Mouse (Mus musculus) adrenal gland, postnatal 14 days (tissue): ENCODE measurements at regions not wholly inside any gene's neighbourhood (a gene's known extent, or its start where the extent isn't known, plus 50 kb on each side); places are given as distances from the start of the nearest gene placed in this dataset.

Experiments
- DNase-seq: peaks from one replicate; pipeline ENCODE4 v3.0.0; 2021; ENCODE audit warnings: mixed read lengths

DNA sequence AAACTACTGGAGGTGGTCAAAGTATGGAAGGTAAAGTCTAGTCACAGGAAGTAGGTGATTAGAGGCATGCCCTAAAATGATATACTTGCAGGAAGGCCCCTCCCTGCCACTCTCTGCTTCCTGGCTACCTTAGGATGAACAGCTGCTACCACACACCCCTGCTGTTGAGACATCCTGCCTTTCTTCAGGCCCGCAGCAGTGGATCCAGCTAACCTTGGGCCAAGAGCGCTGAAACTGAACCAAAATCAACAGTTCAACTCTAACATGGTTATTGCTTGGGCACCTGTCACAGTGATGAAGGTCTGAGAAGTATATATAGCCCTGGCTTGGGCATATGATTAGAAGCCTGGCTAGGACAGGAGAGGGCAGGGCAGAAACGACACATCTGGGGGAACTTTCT is 352.4 kb downstream of the Prdm2 start:
- DNase-seq: no peak

- DNase-seq: peak; percentile 88
Observed at GRCm38 (mm10) chr4:142856626-142857025, 356.2 kb downstream of the Prdm2 start.

DNA sequence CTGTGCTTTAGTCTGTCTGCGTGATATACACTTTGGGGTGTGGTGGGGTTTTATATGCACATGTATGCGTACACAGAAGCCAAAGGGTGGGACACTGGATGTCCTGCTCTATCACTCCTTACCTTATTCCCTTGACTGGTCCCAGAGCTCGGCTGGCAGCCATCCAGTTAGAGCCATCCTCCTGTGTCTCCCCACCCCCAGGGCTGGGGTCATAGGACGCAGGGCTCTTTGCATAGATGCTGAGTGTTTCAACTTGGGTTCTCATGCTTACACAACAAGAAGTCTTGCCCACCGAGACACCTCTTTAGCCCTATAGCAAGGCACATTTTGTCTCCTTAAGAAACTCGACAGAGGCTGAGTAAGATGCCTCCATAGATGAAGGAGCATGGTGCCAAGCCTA is 357.2 kb downstream of the Prdm2 start:
- DNase-seq: no peak

- DNase-seq: no peak
Observed at GRCm38 (mm10) chr4:142853924-142854323, 358.9 kb downstream of the Prdm2 start.

GRCm38 (mm10) chr4:142845066-142845696 is 367.6 kb downstream of the Prdm2 start:
- no peak for DNase-seq

- DNase-seq: no peak
Observed at GRCm38 (mm10) chr4:142839540-142839939, 373.3 kb downstream of the Prdm2 start.

- DNase-seq: no peak
Observed at GRCm38 (mm10) chr4:142838363-142838964, 374.3 kb downstream of the Prdm2 start.

GRCm38 (mm10) chr4:142837636-142838035 is 375.2 kb downstream of the Prdm2 start:
- DNase-seq: no peak

- DNase-seq: no peak
Observed at GRCm38 (mm10) chr4:142829711-142830110, 383.1 kb downstream of the Prdm2 start.

- DNase-seq: no peak
Observed at GRCm38 (mm10) chr4:142828969-142829368, 383.8 kb downstream of the Prdm2 start.

- peak; percentile 20 for DNase-seq
Observed at GRCm38 (mm10) chr4:142826250-142826893, 386.4 kb downstream of the Prdm2 start.

DNA sequence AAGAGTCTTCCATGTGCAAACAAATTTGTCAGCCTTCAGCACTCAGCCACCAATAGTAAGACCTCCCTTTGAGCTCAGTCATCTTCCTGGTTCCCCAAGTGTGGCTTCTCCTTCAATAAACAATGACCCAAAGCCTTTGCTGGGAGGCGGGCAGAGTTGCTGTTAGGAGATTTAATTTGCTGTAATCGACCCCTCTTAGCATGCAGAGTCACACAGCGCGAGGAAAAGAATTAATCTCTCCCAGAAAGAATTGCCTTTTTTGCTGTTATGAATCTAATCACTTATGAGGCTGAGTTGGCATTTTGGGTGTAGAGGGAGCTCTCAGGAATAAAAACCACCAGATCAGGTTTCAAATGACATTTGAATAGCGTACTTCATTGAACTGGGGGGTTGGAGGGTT is 387.0 kb downstream of the Prdm2 start:
- no peak for DNase-seq

DNA sequence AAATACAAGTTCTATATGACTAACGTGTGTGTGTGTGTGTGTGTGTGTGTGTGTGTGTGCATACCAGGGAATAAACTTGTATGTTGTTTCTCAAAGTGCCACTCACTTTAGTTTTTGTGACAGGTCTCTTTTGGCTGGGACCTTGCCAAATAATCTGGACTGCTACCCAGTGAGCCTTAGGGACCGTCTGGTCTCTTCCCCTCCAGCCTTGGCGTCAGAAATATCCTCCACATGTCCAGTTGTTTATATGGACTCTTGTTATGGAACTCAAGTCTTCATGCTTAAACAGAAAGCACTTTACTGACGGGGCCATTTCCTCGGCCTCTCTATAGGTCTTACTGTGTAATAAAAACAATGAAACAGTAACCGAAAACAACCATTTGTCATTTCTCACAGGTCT is 394.4 kb downstream of the Prdm2 start:
- no peak for DNase-seq

- no peak for DNase-seq
Observed at GRCm38 (mm10) chr4:142816986-142817385, 395.8 kb downstream of the Prdm2 start.

- DNase-seq: no peak
Observed at GRCm38 (mm10) chr4:142803819-142804218, 409.0 kb downstream of the Prdm2 start.

DNA sequence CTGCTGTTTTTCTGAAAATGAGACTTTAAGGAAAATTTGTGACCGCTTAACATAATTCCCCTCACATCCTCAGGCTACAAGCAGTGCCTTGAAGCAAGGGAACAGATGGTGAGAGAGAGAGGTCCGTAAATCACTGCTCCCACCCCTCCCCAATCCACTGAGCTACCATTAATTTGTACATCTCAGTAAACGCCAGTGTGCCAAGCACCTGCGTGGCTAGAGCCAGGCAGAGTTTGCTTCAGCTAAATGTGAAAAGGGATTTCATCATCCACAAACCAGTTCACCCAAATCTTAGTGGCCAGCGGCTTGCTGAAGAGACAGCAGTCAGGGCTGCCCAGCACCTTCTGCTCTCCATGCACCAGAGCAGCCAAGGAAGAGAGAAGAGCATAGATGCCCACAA is 413.5 kb downstream of the Prdm2 start:
- DNase-seq: no peak

- no peak for DNase-seq
Observed at GRCm38 (mm10) chr4:142798834-142799233, 414.0 kb downstream of the Prdm2 start.

DNA sequence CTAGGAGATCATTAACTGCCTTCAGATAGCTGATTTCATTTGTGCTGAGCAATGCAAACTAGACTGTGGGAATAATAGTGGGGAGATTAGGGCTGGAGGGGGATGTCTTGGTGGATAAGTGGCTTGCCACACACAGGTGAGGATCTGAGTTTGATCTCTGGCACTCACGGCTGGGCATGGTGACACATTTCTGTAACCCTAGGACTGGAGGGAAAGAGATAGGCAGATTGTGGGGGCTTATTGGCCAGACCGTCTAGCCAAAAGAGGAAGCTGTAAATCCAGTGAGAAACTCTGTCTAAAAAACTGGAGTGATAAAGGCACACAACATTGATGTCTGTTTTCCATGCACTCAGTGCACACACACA is 420.2 kb downstream of the Prdm2 start:
- DNase-seq: no peak

DNA sequence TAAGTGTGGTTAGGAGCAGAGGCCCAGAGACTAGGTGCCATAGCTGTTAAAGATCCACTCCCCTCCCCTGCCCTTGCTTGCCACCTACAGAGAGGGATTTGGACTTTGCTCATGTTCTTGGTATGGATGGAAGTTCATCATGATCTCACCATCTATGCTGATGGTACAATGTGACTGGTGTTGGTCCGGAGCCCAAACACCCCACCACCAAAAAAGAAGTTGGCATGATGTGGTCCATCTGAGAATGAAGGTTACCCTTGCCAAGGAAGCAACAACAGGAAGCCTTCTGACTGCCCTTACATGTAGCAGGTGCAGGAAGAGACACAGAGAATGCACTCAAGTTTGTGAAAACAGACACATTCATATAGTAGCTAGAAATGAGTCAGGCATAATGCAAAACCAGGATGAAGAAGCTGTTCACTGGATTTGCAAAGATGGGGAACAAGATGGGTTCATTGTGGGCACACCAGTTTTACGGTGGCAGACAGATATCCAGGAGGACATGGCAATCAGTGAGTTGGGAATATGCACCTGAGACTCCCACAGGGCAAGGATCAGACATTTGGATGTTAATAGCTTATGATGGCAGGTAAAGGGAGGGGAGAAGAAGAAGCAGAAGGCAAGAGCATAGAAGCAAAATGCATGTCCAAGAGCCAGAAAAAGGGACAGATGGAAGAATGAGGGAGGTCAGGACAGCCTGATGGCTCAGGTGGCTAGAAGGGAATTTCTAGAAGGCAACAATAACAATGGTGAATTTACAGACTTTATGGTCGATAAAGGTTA is 420.8 kb downstream of the Prdm2 start:
- DNase-seq: no peak

GRCm38 (mm10) chr4:142789048-142789447 is 423.7 kb downstream of the Prdm2 start:
- DNase-seq: no peak

- no peak for DNase-seq
Observed at GRCm38 (mm10) chr4:142785386-142785785, 427.4 kb downstream of the Prdm2 start.

GRCm38 (mm10) chr4:142776711-142777411 is 435.9 kb downstream of the Prdm2 start:
- DNase-seq: no peak

DNA sequence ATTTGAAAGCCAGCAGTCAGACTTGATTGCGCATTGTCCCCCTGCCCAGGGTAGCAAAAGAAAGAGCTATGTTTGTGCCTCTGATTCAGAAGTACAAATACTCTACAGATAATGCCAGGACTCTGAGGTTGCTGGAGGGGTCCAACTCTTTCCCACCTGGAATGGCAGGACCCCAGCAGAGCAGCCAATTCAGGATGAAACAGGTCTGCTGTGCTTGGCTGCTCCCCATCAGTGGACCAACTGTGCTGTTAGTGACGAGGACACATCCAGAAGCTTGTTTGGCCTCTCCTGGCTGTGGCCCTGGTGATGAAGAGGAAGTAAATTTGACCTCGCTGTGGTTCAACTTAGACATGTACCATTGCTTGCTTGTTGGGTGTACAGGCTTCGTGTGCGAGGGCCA is 437.8 kb downstream of the Prdm2 start:
- no peak for DNase-seq
